Mouse (Mus musculus): ENCODE measurements around the gene Pygo2. TPM values are rescaled to one million over a fixed set of nuclear protein-coding genes. Genes with fewer than 3 reads are reported as not detected.

Pygo2 gene
- polyA plus RNA-seq, 1 experiment from 2014 or later, result 47.1 TPM

GRCm38 (mm10) chr3:89417840-89418169 is 12.2 kb upstream of the Pygo2 start:
- peak overlapping the region; percentile 59 for H3K9ac ChIP-seq
- peaks cover 29% of the 10 kb centered on the region for H3K4me1 ChIP-seq (replicated peaks; ENCODE audit: control insufficient read depth, insufficient read depth, low read length)
- peak overlapping the region; percentile 44; the same call in 1 of the 2 replicates for H3K27ac ChIP-seq
- peak overlapping the region; percentile 55 for H3K4me3 ChIP-seq (replicated peaks; ENCODE audit: low read length)
- WGBS, result under 1% methylated on average over 20 of the region's 20 CpGs
- no peaks in the 10 kb centered on the region for H3K27me3 ChIP-seq (ENCODE audit: control insufficient read depth, insufficient read depth, low read length)
- H3K36me3 ChIP-seq (replicated peaks; ENCODE audit: control insufficient read depth, insufficient read depth), result peaks cover 18% of the 10 kb centered on the region
- H3K4me2 ChIP-seq (replicated peaks), result peak overlapping the region; percentile 88
- H3K9me3 ChIP-seq (ENCODE audit: control insufficient read depth, low read length), result no peaks in the 10 kb centered on the region
- peak; percentile 53 for ATAC-seq (ENCODE audit: low FRiP score)
- DNase-seq (ENCODE audit: low spot score), result peak; percentile 75

- peak; percentile 96 for ATAC-seq (ENCODE audit: low FRiP score)
- under 1% methylated on average over 39 of the region's 39 CpGs for WGBS
- no peaks in the 10 kb centered on the region for H3K27me3 ChIP-seq (ENCODE audit: control insufficient read depth, insufficient read depth, low read length)
- DNase-seq (ENCODE audit: low spot score), result peak; percentile 96
- peak within 1 kb of the TSS; percentile 90 for H3K27ac ChIP-seq
- peaks cover 29% of the 10 kb centered on the region for H3K4me1 ChIP-seq (replicated peaks; ENCODE audit: control insufficient read depth, insufficient read depth, low read length)
- peak within 1 kb of the TSS; percentile 55 for H3K4me3 ChIP-seq (replicated peaks; ENCODE audit: low read length)
- H3K9ac ChIP-seq, result peak within 1 kb of the TSS; percentile 59
- H3K36me3 ChIP-seq (replicated peaks; ENCODE audit: control insufficient read depth, insufficient read depth), result peaks cover 18% of the 10 kb centered on the region
- H3K4me2 ChIP-seq (replicated peaks), result peak within 1 kb of the TSS; percentile 88
- no peaks in the 10 kb centered on the region for H3K9me3 ChIP-seq (ENCODE audit: control insufficient read depth, low read length)
These were observed 11.7 kb upstream of the Pygo2 start, which contains the start of the genes Cks1b and Shc1 for GRCm38 (mm10) chr3:89418170-89418860. Gene Cks1b (minus strand): TSS chr3:89418383. Gene Shc1 (plus strand): TSS chr3:89418443.

- DNase-seq (ENCODE audit: low spot score) (peak; percentile 60), ATAC-seq (ENCODE audit: low FRiP score) (peak; percentile 2; the same call in 1 of the 2 replicates)
- Histone ChIP-seq H3K9ac (peak overlapping the region; percentile 59), H3K4me1 (replicated peaks; ENCODE audit: control insufficient read depth, insufficient read depth, low read length) (peaks cover 29% of the 10 kb centered on the region), H3K4me3 (replicated peaks; ENCODE audit: low read length) (peak overlapping the region; percentile 55), H3K4me2 (replicated peaks) (peak overlapping the region; percentile 88), H3K27ac (peak overlapping the region; percentile 90), H3K9me3 (ENCODE audit: control insufficient read depth, low read length) (no peaks in the 10 kb centered on the region), H3K27me3 (ENCODE audit: control insufficient read depth, insufficient read depth, low read length) (no peaks in the 10 kb centered on the region), H3K36me3 (replicated peaks; ENCODE audit: control insufficient read depth, insufficient read depth) (peaks cover 18% of the 10 kb centered on the region)
- under 1% methylated on average over 16 of the region's 16 CpGs for WGBS
These were observed 11.2 kb upstream of the Pygo2 start for GRCm38 (mm10) chr3:89418861-89419250.

GRCm38 (mm10) chr3:89419571-89419970 is 10.4 kb upstream of the Pygo2 start:
- 3% methylated on average over 9 of the region's 9 CpGs for WGBS

GRCm38 (mm10) chr3:89419981-89420380 is 10.0 kb upstream of the Pygo2 start:
- Histone ChIP-seq H3K4me1 (replicated peaks; ENCODE audit: control insufficient read depth, insufficient read depth, low read length) (peaks cover 29% of the 10 kb centered on the region), H3K36me3 (replicated peaks; ENCODE audit: control insufficient read depth, insufficient read depth) (peaks cover 15% of the 10 kb centered on the region), H3K9ac (0 out of 2 replicates have a peak overlapping the region, but pooled peaks have one; percentile 59), H3K27me3 (ENCODE audit: control insufficient read depth, insufficient read depth, low read length) (no peaks in the 10 kb centered on the region), H3K4me3 (replicated peaks; ENCODE audit: low read length) (peak overlapping the region; percentile 55; the same call in 1 of the 2 replicates), H3K4me2 (replicated peaks) (peak overlapping the region; percentile 88), H3K9me3 (ENCODE audit: control insufficient read depth, low read length) (no peaks in the 10 kb centered on the region), H3K27ac (peak overlapping the region; percentile 90; the same call in 1 of the 2 replicates)
- DNase-seq (ENCODE audit: low spot score) (no peak), ATAC-seq (ENCODE audit: low FRiP score) (no peak)
- 43% methylated on average over 3 of the region's 3 CpGs for WGBS

More at GRCm38 (mm10) chr3:89419571-89419970, 10.4 kb upstream of the Pygo2 start:
- ATAC-seq (ENCODE audit: low FRiP score) (no peak), DNase-seq (ENCODE audit: low spot score) (no peak)
- no peaks in the 10 kb centered on the region for H3K9me3 ChIP-seq (ENCODE audit: control insufficient read depth, low read length)
- H3K27ac ChIP-seq, result peak overlapping the region; percentile 90
- H3K4me1 ChIP-seq (replicated peaks; ENCODE audit: control insufficient read depth, insufficient read depth, low read length), result peaks cover 29% of the 10 kb centered on the region
- H3K4me2 ChIP-seq (replicated peaks), result peak overlapping the region; percentile 88
- no peaks in the 10 kb centered on the region for H3K27me3 ChIP-seq (ENCODE audit: control insufficient read depth, insufficient read depth, low read length)
- H3K9ac ChIP-seq, result peak overlapping the region; percentile 59
- peaks cover 15% of the 10 kb centered on the region for H3K36me3 ChIP-seq (replicated peaks; ENCODE audit: control insufficient read depth, insufficient read depth)
- H3K4me3 ChIP-seq (replicated peaks; ENCODE audit: low read length), result peak overlapping the region; percentile 55

GRCm38 (mm10) chr3:89420421-89420820 is 9.6 kb upstream of the Pygo2 start:
- WGBS, result 71% methylated on average over 2 of the region's 2 CpGs
- Histone ChIP-seq H3K4me1 (replicated peaks; ENCODE audit: control insufficient read depth, insufficient read depth, low read length) (peaks cover 29% of the 10 kb centered on the region), H3K4me3 (replicated peaks; ENCODE audit: low read length) (no peak overlapping the region), H3K9ac (no peak overlapping the region), H3K4me2 (replicated peaks) (peak overlapping the region; percentile 56), H3K36me3 (replicated peaks; ENCODE audit: control insufficient read depth, insufficient read depth) (peaks cover 12% of the 10 kb centered on the region; the same call in 1 of the 2 replicates), H3K27me3 (ENCODE audit: control insufficient read depth, insufficient read depth, low read length) (no peaks in the 10 kb centered on the region), H3K27ac (peak overlapping the region; percentile 50; the same call in 1 of the 2 replicates), H3K9me3 (ENCODE audit: control insufficient read depth, low read length) (no peaks in the 10 kb centered on the region)
- no peak for ATAC-seq (ENCODE audit: low FRiP score)
- DNase-seq (ENCODE audit: low spot score), result no peak

- H3K9me3 ChIP-seq (ENCODE audit: control insufficient read depth, low read length), result no peaks in the 10 kb centered on the region
- no peaks in the 10 kb centered on the region for H3K27me3 ChIP-seq (ENCODE audit: control insufficient read depth, insufficient read depth, low read length)
- WGBS, result 3% methylated on average over 11 of the region's 11 CpGs
- peak overlapping the region; percentile 50; the same call in 1 of the 2 replicates for H3K27ac ChIP-seq
- DNase-seq (ENCODE audit: low spot score), result peak; percentile 48
- peak overlapping the region; percentile 27 for H3K4me3 ChIP-seq (replicated peaks; ENCODE audit: low read length)
- ATAC-seq (ENCODE audit: low FRiP score), result peak; percentile 54; the same call in 1 of the 2 replicates
- 0 out of 2 replicates have a peak, but pooled peaks cover 7% of the 10 kb centered on the region for H3K36me3 ChIP-seq (replicated peaks; ENCODE audit: control insufficient read depth, insufficient read depth)
- H3K4me2 ChIP-seq (replicated peaks), result peak overlapping the region; percentile 56
- H3K9ac ChIP-seq, result peak overlapping the region; percentile 57
- peaks cover 29% of the 10 kb centered on the region for H3K4me1 ChIP-seq (replicated peaks; ENCODE audit: control insufficient read depth, insufficient read depth, low read length)
These were observed 8.8 kb upstream of the Pygo2 start for GRCm38 (mm10) chr3:89421002-89421774.

GRCm38 (mm10) chr3:89421810-89422473 is 8.1 kb upstream of the Pygo2 start:
- Histone ChIP-seq H3K9me3 (ENCODE audit: control insufficient read depth, low read length) (no peaks in the 10 kb centered on the region), H3K36me3 (replicated peaks; ENCODE audit: control insufficient read depth, insufficient read depth) (peaks cover 14% of the 10 kb centered on the region), H3K4me2 (replicated peaks) (peak overlapping the region; percentile 56), H3K27ac (peak overlapping the region; percentile 16; the same call in 1 of the 2 replicates), H3K4me3 (replicated peaks; ENCODE audit: low read length) (peak overlapping the region; percentile 27), H3K27me3 (ENCODE audit: control insufficient read depth, insufficient read depth, low read length) (no peaks in the 10 kb centered on the region), H3K9ac (peak overlapping the region; percentile 57), H3K4me1 (replicated peaks; ENCODE audit: control insufficient read depth, insufficient read depth, low read length) (peaks cover 29% of the 10 kb centered on the region)
- DNase-seq (ENCODE audit: low spot score) (no peak), ATAC-seq (ENCODE audit: low FRiP score) (no peak)
- 11% methylated on average over 21 of the region's 22 CpGs for WGBS
